Mouse (Mus musculus) left cerebral cortex, postnatal 36 days (tissue): ENCODE measurements at regions not wholly inside any gene's neighbourhood (a gene's known extent, or its start where the extent isn't known, plus 50 kb on each side); places are given as distances from the start of the nearest gene placed in this dataset.

Source experiments
- DNase-seq, 2 experiments: peaks; one replicate each; pipeline ENCODE4 v3.0.0; 2021 to 2022; ENCODE audit warnings: low spot score in 2 of 2, mixed read lengths in 1 of 2
- intact Hi-C: fragments of 180-260 bp; cut with DNase I; formaldehyde crosslinking; loops from one replicate; pipeline ENCODE4 v1.15.1; 2025

DNA sequence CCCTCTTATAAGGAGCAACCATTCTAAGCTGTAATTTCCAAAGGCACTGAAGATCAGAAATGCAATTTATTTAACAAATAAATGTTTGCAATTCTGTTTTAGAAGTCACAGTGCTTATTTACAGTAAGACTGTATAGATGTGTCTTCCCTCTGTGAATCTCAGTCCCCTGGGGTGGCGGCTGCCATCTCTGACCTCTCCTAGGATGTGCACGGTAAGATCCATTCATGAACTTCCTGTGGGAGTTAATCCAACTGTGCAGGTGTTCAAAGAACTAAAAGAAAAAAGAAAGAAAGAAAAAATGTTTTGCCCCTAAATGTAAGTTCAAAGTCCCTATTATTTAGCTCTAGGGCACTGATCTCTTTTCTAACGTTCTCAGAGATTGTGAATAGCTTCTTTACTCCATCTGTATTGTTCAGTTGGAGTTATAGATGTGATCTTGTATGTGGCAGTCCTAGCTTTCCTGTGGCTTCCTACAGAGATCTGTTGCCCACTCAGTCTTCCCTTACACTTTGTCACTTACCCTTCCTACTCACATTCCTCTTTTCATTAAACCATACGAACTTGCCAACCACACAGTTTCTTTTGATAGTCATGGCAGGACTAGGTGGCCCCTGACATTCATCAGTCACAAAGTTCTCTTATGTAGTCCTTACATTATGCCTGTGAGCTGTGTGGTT, 346.0 kb upstream of the Alcam start:
- no peak for DNase-seq
- intact Hi-C loops, result no loop called here

DNA sequence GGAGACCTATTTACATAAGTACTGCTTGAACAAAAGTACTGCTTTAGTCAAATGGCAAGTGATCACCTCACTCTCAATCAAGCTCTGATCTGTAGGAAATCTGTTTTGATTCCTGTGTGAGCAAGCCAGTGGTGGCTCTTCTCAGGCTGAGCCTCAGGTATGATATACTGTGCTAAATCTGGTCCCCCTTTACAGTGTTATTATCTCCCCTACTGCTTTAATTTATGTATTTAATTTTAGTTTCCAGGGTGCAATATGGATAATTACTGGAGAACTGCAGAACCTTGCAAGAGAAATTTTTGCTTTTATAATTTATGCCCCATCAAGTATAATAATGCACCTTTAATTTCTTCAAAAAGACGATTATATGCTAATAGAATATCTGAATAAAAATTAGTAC, 341.3 kb upstream of the Alcam start:
- intact Hi-C loops, result no loop called here
- DNase-seq, result no peak

DNA sequence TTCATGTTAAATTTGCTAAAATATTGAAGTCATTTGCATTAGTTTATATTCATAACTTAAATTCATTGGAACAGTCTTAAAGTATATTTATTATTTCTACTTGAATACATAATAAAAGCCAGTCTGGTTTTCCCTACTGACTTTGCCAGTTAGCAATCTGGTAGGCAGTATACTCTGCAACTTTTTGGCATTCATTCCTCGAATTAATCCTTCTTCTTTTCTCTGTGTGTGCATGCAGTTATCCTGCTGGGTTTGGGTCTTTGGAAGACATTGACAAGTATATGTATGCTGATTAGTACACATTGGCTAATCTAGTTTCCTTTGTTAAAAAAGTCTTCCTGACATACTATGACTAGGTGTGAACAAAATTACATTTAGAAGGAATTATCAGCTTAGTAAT, 336.1 kb upstream of the Alcam start:
- intact Hi-C loops, result no loop called here
- DNase-seq, result no peak

DNA sequence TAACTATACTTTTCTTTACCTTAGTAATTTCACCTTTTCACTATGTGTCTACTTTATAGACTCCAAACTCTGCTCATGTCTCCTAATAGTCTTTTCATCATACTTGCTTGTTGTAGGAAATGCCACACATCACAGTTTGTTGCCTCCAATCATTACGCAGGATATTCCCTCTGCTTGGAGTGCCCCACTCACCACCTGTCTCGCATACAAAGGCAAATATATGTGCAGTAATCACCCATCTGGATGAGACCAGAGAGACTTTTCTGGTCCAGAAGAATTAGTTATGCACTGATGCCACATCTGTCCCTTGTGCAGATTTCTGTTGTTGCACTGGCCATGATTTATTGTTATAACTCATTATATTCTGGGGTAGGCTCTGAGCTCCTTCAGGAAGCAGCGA, 293.9 kb upstream of the Alcam start:
- intact Hi-C loops, result no loop called here
- no peak for DNase-seq

DNA sequence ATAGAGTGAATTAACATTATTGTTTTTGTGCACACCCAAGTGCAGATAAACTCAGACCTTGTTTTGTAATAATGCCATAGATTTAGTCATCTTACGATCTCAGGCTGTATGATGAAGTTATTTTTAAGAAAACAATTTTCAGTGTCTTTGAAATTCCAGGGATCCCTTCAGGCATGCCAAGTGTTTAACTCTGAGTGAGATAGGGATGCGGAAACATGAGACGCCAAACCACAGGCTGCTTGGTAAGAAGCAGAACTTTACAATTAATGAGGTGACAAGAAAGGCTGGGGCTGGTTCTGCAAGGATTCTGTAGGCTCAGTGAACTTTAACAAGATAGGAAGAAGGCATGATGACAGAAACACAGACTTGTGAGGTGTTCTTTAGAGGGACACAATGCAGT, 292.3 kb upstream of the Alcam start:
- intact Hi-C loops, result no loop called here
- DNase-seq, result no peak

DNA sequence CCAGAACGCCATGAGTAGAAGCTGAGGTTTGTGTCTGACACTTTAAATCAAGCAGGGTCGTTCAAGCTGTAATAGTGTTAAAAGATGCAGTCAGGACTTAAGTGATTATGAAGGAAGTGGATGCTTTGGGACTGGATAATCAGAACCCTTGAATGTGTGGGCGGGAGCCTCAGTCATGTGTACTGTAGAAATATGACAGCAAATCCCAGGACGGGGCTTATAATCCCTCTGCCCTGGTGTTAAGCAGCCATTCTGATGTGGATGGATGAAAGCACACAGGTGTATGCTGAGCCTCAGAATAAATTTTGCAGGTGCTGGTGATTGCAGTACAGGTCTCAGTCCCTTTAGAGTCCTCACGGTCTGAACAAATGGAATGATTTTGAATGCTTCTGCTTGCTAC, 290.8 kb upstream of the Alcam start:
- intact Hi-C loops, result no loop called here
- no peak for DNase-seq

DNA sequence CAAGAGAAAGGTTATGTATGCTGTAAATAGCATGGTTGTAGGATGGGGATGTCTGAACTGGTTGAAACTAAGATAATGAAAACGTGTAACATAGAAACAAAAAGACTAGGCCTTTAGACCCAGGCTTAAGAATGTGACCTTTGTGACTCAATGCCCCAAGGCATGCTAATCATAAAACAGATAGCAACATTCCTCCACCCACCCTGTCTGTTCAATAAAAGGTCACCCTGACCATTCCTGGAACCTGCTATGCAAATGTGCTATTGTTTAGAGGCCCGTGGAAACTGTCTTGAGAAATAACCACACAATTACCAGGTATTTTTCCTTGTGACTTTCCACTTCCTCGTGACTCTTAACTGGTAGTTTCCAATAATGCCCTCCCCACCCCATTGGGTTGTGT, 288.3 kb upstream of the Alcam start:
- intact Hi-C loops, result no loop called here
- no peak for DNase-seq

DNA sequence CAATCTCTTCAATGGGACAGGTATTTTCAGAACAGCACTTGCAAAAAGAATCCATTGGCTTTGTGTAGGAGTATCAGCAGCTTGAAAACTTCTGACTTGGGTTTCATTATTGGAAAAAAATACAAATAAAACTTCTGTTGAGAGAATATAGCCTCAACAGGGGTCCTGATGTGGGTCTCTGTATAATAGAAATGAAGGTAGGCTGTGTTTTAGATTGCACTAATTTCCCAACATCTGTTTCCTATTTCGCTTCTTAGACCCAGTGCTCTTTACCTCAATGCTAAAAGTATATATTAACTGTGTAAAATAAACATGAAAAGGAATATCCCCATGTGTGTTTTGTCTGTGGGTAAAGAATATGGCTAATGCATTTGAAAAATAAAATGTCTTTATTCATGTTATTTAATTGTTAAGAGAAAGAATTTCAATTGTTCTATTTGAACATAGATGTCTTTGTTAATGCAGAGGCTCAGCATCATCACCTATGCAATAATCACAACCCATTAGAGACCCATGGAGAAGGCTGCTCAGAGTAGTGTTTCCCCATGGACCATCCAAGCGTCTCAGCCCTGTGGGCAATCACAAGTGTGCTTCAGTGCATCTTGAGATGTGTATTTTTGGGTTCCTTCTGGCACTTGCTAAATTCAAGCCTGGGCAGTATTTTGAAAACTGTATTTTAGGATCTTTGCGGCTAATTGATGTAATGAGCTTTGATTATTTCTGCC, 272.4 kb upstream of the Alcam start:
- intact Hi-C loops, result no loop called here
- DNase-seq, result no peak

DNA sequence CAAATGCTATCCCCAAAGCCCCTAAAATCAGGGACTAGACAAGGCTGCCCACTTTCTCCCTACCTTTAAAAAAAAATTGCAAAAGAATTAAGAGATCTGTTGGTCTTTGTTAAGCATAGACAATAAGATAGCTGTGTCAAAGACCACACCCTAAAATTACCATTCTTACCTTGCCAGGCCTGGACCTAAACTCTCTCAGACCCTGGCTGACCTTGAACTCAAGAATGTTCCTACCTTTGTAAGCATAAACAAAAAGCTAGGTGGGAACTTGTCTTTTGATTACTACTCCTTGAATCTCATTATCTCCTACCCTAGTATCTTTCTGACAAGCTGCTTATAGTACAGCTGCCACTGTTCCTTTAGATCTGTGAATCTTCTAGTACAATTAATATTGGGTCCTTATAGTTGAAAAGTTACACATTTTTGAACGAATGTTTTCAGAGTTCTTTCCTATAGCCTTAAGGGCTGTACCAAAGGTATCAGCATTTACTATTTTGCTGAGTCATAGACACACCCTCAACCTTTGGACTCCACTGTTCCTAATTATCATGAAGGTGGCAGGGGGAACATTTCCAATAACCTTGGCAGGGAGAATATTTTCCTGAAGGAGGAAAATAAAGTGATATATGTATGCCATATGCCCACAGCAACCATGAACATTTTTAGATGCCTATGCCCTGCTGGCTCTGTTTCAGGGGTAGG, 264.5 kb upstream of the Alcam start:
- intact Hi-C loops, result no loop called here
- no peak for DNase-seq

DNA sequence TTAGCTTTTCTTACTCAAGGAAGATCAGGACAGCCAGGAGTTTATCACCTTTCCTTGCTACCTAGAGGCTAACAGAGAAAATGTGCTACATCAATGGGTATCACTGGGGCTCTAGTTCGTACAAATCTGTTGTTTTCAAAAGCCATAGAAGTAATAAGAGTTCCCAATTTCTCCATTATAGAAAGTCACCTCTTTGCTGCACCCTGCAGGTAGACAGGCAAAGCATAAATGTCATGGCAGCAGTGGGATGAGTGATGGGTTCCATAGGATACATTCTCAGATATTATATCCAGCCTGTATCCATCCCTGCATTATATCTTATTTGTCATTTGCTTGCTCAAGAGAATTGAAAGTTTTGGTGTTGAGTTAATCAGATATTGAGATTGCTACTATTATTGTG, 236.4 kb upstream of the Alcam start:
- intact Hi-C loops, result no loop called here
- DNase-seq, result no peak

DNA sequence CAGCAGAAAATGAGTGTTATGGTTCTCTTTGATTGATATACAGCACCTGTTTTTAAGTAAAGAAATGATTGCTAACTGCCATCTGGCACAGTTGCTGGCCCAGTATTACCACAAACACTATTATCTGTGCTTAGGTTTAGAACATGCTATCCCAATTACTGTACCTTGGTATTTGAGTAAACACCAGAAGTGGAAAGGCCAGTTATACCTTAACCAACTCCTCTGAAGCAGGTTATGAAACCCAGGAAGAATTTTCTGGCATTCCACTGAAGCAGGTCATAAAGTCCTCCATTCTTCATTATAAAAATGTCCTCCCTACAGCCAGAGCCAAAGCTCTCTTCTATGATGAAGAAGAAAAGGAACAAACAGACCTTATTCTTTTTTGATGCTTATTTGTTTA, 201.0 kb upstream of the Alcam start:
- intact Hi-C loops, result no loop called here
- no peak for DNase-seq
